Mouse (Mus musculus) gastrocnemius, postnatal 10 days (tissue): ENCODE data around the gene Hmg20a. TPM values are rescaled to one million over a fixed set of nuclear protein-coding genes. Genes with fewer than 3 reads are reported as not detected.
A peak's percentile ranks its signal among the peaks of the same experiment; 100 is the strongest.

Experiments
- DNase-seq: peaks from one replicate; pipeline ENCODE4 v3.0.0; 2021; ENCODE audit warnings: mixed read lengths
- total RNA-seq, 2 experiments: library from RNA; stranded (reverse); gene quantifications; 2 replicates each; pipeline ENCODE4 v1.2.3; 2021

The Hmg20a gene
- total RNA-seq, 2 experiments from 2014 or later, result 24.1 to 30.4 TPM

GRCm38 (mm10) chr9:56497181-56497864 is 78.9 kb downstream of the Hmg20a start:
- DNase-seq, result no peak

GRCm38 (mm10) chr9:56499324-56500067 is 81.1 kb downstream of the Hmg20a start:
- no peak for DNase-seq

- no peak for DNase-seq
Observed at GRCm38 (mm10) chr9:56500893-56501590, 82.6 kb downstream of the Hmg20a start.

GRCm38 (mm10) chr9:56501721-56502542 is 83.5 kb downstream of the Hmg20a start:
- no peak for DNase-seq

GRCm38 (mm10) chr9:56502543-56502971 is 84.1 kb downstream of the Hmg20a start:
- DNase-seq, result no peak

- DNase-seq, result no peak
Observed at GRCm38 (mm10) chr9:56503621-56504500, 85.5 kb downstream of the Hmg20a start.

- DNase-seq, result no peak
Observed at GRCm38 (mm10) chr9:56504511-56504910, 86.1 kb downstream of the Hmg20a start.

GRCm38 (mm10) chr9:56505083-56505792 is 86.8 kb downstream of the Hmg20a start:
- peak; percentile 31 for DNase-seq

GRCm38 (mm10) chr9:56505793-56506755 is 87.7 kb downstream of the Hmg20a start:
- peak; percentile 97 for DNase-seq

- DNase-seq, result peak; percentile 23
Observed at GRCm38 (mm10) chr9:56506931-56507681, 88.7 kb downstream of the Hmg20a start.

- no peak for DNase-seq
Observed at GRCm38 (mm10) chr9:56507682-56508061, 89.3 kb downstream of the Hmg20a start.

- DNase-seq, result no peak
Observed at GRCm38 (mm10) chr9:56508835-56509451, 90.5 kb downstream of the Hmg20a start.

- DNase-seq, result no peak
Observed at GRCm38 (mm10) chr9:56510281-56510680, 91.9 kb downstream of the Hmg20a start.

- DNase-seq, result no peak
Observed at GRCm38 (mm10) chr9:56512486-56512885, 94.1 kb downstream of the Hmg20a start.

- no peak for DNase-seq
Observed at GRCm38 (mm10) chr9:56515110-56515509, 96.7 kb downstream of the Hmg20a start.

- DNase-seq, result no peak
Observed at GRCm38 (mm10) chr9:56516219-56516618, 97.8 kb downstream of the Hmg20a start.

GRCm38 (mm10) chr9:56516692-56517263 is 98.4 kb downstream of the Hmg20a start:
- DNase-seq, result no peak

GRCm38 (mm10) chr9:56522281-56522680 is 103.9 kb downstream of the Hmg20a start:
- DNase-seq, result no peak
